Mouse (Mus musculus): Measurements from ENCODE around the gene Gm17606.
A peak's percentile ranks its signal among the peaks of the same experiment; 100 is the strongest.

DNA sequence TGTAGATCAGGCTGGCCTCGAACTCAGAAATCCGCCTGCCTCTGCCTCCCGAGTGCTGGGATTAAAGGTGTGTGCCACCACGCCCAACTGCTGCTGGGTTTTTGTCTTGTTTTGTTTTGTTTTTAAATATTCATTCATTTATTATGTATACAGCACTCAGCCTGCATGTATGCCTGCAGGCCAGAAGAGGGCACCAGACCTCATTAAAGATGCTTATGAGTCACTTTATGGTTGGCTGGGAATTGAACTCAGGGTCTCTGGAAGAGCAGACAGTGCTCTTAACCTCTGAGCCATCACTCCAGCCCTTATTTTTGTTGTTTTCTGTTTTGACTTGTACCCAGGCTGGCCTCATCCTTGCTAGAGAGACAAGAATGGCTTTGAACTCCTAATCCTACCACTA lies 30.8 kb upstream of the Gm17606 start:
- TF ChIP-seq CTCF (conservative IDR thresholded peaks at IDR 0.05; ENCODE audit: low read length), result peak; percentile 66
- TF ChIP-seq POU5F1 (IDR thresholded peaks at IDR 0.05; ENCODE audit: borderline replicate concordance, low read length), result no peak

Data from E14TG2a.4 (cell line).